Mouse (Mus musculus): Measurements from ENCODE around the gene Gsta2. TPM values are rescaled to one million over a fixed set of nuclear protein-coding genes. Genes with fewer than 3 reads are reported as not detected.
A peak's percentile ranks its signal among the peaks of the same experiment; 100 is the strongest.
"Not testable (repeated sequence)": the region's sequence is repeated elsewhere in the genome, so short reads cannot be mapped to it uniquely, and the experiment has no call there.

Gene Gsta2
- polyA plus RNA-seq, 1 experiment = 12.8 TPM

DNA sequence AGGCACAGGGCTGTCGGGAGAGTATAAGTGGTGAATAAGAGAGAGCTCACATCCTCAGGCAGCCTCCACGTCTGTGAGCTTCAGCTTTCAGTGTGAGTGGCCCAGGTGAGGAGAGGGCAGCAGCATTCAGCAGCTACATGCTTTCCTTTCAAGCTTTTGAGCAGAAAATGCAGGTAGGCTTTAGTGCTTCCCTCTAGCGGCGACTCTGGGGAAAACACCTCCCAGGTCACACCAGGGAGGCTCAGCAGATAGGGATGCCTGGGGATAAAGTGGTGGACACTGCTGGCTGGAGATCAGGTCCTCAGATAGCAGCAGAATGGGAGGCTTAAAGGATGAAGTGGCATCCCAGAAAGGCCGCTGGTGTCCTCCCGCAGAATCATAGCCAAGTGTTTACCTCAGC is 59.5 kb downstream of the Gsta2 start:
- H3K27me3 ChIP-seq (ENCODE audit: control insufficient read depth, insufficient read depth, low read length); H3K4me1 ChIP-seq (ENCODE audit: control insufficient read depth, insufficient read depth, low read length); H3K27ac ChIP-seq (ENCODE audit: control insufficient read depth, insufficient read depth, low read depth, low read length); H3K4me3 ChIP-seq (ENCODE audit: control insufficient read depth, low read depth, low read length); H3K36me3 ChIP-seq (ENCODE audit: control insufficient read depth, insufficient read depth, low read length): not testable (repeated sequence)
- TF ChIP-seq CTCF (IDR thresholded peaks at IDR 0.05; ENCODE audit: control insufficient read depth, insufficient read depth, insufficient replicate concordance, low read depth, low read length) = peak; percentile 72; the same call in 1 of the 2 replicates

DNA sequence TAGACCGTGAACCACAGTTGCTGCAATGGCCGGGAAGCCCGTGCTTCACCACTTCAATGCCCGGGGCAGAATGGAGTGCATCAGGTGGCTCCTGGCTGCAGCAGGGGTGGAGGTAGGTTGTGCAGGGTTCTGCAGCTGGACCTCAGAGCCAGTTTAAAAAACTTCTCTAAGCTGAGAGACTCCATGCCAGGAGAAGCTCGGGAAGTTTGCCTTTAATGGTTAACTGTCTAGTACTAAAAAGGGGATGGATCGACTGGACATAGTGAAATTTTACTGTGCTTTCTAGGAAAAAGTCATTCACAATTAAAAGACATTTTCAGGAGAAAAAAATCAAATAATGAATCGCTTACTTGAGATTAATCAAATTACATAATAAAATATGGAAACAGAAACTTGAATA is 60.8 kb downstream of the Gsta2 start:
- not testable (repeated sequence) for H3K4me3 ChIP-seq (ENCODE audit: control insufficient read depth, low read depth, low read length); H3K27ac ChIP-seq (ENCODE audit: control insufficient read depth, insufficient read depth, low read depth, low read length); H3K27me3 ChIP-seq (ENCODE audit: control insufficient read depth, insufficient read depth, low read length); H3K4me1 ChIP-seq (ENCODE audit: control insufficient read depth, insufficient read depth, low read length); H3K36me3 ChIP-seq (ENCODE audit: control insufficient read depth, insufficient read depth, low read length)

DNA sequence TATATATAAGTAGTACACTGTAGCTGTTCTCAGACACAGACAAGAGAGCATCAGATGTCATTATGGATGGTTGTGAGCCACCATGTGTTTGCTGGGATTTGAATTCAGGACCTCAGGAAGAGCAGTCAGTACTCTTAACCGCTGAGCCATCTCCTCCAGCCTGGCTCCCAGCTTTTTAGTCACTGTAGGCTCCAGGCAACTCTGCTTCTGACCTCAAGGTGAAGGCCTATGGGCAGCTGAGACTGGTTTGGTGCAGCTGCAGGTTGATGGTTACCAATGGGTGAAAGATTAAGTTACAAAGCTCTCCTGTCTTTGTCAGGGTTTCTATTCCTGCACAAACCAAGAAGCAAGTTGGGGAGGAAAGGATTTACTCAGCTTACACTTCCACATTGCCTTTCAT is 61.9 kb downstream of the Gsta2 start:
- not testable (repeated sequence) for H3K4me3 ChIP-seq (ENCODE audit: control insufficient read depth, low read depth, low read length); H3K27ac ChIP-seq (ENCODE audit: control insufficient read depth, insufficient read depth, low read depth, low read length); H3K4me1 ChIP-seq (ENCODE audit: control insufficient read depth, insufficient read depth, low read length); H3K36me3 ChIP-seq (ENCODE audit: control insufficient read depth, insufficient read depth, low read length); H3K27me3 ChIP-seq (ENCODE audit: control insufficient read depth, insufficient read depth, low read length)

DNA sequence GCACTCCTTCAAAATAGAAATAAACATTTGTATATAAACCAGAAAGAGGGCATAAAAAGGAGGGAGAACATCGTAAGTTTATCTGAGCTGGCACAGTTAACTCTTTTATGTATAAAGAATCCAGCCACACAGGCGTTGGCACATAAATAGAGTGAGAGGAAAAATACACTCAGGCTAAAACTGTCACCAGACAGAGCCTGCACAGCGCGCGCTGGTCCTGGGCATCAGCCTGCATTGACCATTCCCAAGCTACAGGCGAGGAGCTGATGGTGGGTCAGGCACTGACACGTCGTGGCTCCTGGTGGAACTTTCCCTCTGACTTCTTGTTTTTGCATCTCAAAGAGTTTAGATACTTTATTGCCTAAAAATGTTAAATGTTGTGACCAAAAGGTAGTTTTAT is 63.1 kb downstream of the Gsta2 start:
- not testable (repeated sequence) for H3K27ac ChIP-seq (ENCODE audit: control insufficient read depth, insufficient read depth, low read depth, low read length); H3K36me3 ChIP-seq (ENCODE audit: control insufficient read depth, insufficient read depth, low read length); H3K27me3 ChIP-seq (ENCODE audit: control insufficient read depth, insufficient read depth, low read length); H3K4me3 ChIP-seq (ENCODE audit: control insufficient read depth, low read depth, low read length); H3K4me1 ChIP-seq (ENCODE audit: control insufficient read depth, insufficient read depth, low read length)

DNA sequence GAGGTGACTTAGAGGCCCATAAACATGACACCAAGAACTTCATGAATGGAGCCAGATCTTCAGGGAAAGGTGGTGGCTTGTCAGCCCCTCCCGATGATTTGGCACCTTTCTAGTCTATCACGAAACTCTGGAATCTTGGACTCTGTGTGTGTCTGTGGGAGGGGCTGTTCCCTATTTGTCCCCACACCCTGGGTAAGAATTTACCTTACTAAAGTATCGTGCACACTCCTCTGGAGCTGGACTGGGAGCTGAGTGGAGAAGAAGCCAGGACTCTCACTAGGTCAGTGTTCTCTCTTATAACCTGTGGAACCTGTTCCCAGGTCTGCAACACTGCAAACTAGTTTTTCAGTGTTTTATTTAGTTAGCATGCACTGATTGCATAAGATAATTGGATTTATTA is 65.9 kb downstream of the Gsta2 start, which contains the start of gene Gm10639:
TSS of gene Gm10639 (plus strand) at position 201 of the 400 bp plus-strand sequence.
- not testable (repeated sequence) for H3K27ac ChIP-seq (ENCODE audit: control insufficient read depth, insufficient read depth, low read depth, low read length); H3K36me3 ChIP-seq (ENCODE audit: control insufficient read depth, insufficient read depth, low read length); H3K27me3 ChIP-seq (ENCODE audit: control insufficient read depth, insufficient read depth, low read length); H3K4me1 ChIP-seq (ENCODE audit: control insufficient read depth, insufficient read depth, low read length); H3K4me3 ChIP-seq (ENCODE audit: control insufficient read depth, low read depth, low read length)

DNA sequence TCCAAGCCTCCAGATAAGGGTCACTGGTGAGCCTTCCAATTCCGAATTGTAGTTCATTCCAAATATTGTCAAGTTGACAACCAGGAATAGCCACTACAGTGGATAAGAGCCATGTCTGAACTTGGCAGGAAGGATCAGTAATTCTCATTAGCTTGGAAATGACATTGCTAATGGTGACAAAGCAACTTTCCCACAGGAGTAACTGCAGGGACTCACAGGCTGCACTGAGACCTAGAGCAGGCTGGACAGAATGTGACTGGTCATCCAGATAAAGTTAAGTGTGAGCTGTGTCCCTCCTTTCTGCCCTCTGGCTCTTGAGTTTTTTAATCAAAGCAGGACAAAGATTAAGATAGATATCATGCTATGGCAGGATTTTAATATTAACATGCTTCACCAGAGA is 66.5 kb downstream of the Gsta2 start:
- not testable (repeated sequence) for H3K4me3 ChIP-seq (ENCODE audit: control insufficient read depth, low read depth, low read length); H3K27me3 ChIP-seq (ENCODE audit: control insufficient read depth, insufficient read depth, low read length); H3K27ac ChIP-seq (ENCODE audit: control insufficient read depth, insufficient read depth, low read depth, low read length); H3K4me1 ChIP-seq (ENCODE audit: control insufficient read depth, insufficient read depth, low read length); H3K36me3 ChIP-seq (ENCODE audit: control insufficient read depth, insufficient read depth, low read length)

DNA sequence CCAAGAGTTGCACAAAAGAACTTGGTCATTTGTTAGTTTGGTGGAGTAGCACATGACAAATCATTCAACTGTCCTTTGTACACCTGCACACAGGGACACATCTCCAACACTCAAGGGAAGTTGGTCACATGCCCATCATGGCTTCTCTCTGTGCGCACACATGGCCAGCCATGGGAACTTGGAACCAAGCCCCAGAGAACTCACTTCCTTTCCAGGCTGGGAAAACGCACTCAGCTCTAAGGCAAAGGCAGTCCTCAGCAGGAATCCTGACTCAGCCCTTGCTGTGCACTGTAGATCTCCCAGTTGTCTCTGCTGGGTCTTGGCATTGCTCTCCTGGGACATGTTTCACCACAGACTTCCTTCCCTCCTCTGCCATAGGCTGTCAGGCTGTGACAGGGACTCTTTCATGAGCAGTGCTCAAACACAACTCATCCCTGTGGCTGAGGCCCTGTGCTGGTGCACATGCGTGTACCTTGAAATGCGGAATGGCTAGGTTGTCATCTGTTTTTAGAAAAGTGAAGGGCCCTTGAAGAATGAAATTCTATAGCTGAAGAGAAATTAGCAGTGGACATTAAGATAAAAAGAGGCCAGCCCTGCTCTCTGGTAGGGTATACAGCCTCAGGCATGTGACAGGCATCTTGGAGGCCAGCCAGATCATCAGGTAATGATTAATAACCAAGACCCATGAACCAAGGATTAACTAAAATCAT is 73.4 kb downstream of the Gsta2 start:
- H3K36me3 ChIP-seq (ENCODE audit: control insufficient read depth, insufficient read depth, low read length); H3K27me3 ChIP-seq (ENCODE audit: control insufficient read depth, insufficient read depth, low read length); H3K27ac ChIP-seq (ENCODE audit: control insufficient read depth, insufficient read depth, low read depth, low read length); H3K4me1 ChIP-seq (ENCODE audit: control insufficient read depth, insufficient read depth, low read length); H3K4me3 ChIP-seq (ENCODE audit: control insufficient read depth, low read depth, low read length): not testable (repeated sequence)

Other genes with a start within 250 kb of the Gsta2 start
- 46.1 and 48.8 TPM in 2 replicates for gene Fbxo9, start 246.7 kb downstream of the Gsta2 start, polyA plus RNA-seq (2012; rRNA removed)
- gene Ick, start 246.6 kb downstream of the Gsta2 start, polyA plus RNA-seq (2012; rRNA removed) = 8.4 and 10.2 TPM in 2 replicates
- gene Gsta4, start 173.0 kb downstream of the Gsta2 start, polyA plus RNA-seq (2012; rRNA removed) = 29.3 and 38.7 TPM in 2 replicates
- 0.18 TPM in 1 of 2 replicates, not detected in the other for gene Gsta1, start 125.1 kb downstream of the Gsta2 start, polyA plus RNA-seq (2012; rRNA removed)
- not detected in 2 replicates for gene Gm3776, start 98.7 kb downstream of the Gsta2 start, polyA plus RNA-seq (2012; rRNA removed)
- not detected in 2 replicates for gene Gm10639, start 65.9 kb downstream of the Gsta2 start, polyA plus RNA-seq (2012; rRNA removed)
- not detected in 2 replicates for gene Omt2a, start 41.0 kb downstream of the Gsta2 start, polyA plus RNA-seq (2012; rRNA removed)
- not detected in 2 replicates for gene Omt2b, start 28.2 kb downstream of the Gsta2 start, polyA plus RNA-seq (2012; rRNA removed)
- gene Dppa5a, start 12.4 kb upstream of the Gsta2 start, polyA plus RNA-seq (2012; rRNA removed) = 0.47 and 1.2 TPM in 2 replicates
- gene Ooep, start 22.9 kb upstream of the Gsta2 start, polyA plus RNA-seq (2012; rRNA removed) = not detected in 2 replicates
- gene Ddx43, start 40.0 kb upstream of the Gsta2 start, polyA plus RNA-seq (2012; rRNA removed) = 3.0 and 4.0 TPM in 2 replicates
- 0.09 and 0.10 TPM in 2 replicates for gene Cgas, start 87.4 kb upstream of the Gsta2 start, polyA plus RNA-seq (2012; rRNA removed)
- 11.5 and 12.3 TPM in 2 replicates for gene Mto1, start 92.4 kb upstream of the Gsta2 start, polyA plus RNA-seq (2012; rRNA removed)
- 3.4 and 3.7 TPM in 2 replicates for gene Gm17324, start 93.0 kb upstream of the Gsta2 start, polyA plus RNA-seq (2012; rRNA removed)
- gene Eef1a1, start 133.4 kb upstream of the Gsta2 start, polyA plus RNA-seq (2012; rRNA removed) = 2,003 and 2,102 TPM in 2 replicates
- 1.9 and 2.2 TPM in 2 replicates for gene Slc17a5, start 232.3 kb upstream of the Gsta2 start, polyA plus RNA-seq (2012; rRNA removed)

Data from testis, adult 2 months (tissue).